Mouse (Mus musculus) hematopoietic stem cell, adult 5-6 weeks (primary cell): ENCODE measurements at regions not wholly inside any gene's neighbourhood (a gene's known extent, or its start where the extent isn't known, plus 50 kb on each side); places are given as distances from the start of the nearest gene placed in this dataset.

Experiments
- ATAC-seq, 2 experiments: fragments of 125-278 bp in 1 of 2; replicated peaks in 1 of 2; 2 replicates each; pipeline ENCODE4 v1.8.0; 2016 to 2017; ENCODE audit warnings: inconsistent platforms in 2 of 2, mild to moderate bottlenecking in 2 of 2, moderate number of reproducible peaks in 2 of 2, low read depth in 1 of 2, moderate TSS enrichment in 1 of 2; ENCODE audit not compliant: low FRiP score in 2 of 2, poor library complexity in 2 of 2, severe bottlenecking in 2 of 2, insufficient read depth in 1 of 2, low TSS enrichment in 1 of 2

GRCm38 (mm10) chr9:68585751-68586150 is 67.8 kb upstream of the Rora start:
- no peak for ATAC-seq

GRCm38 (mm10) chr9:68591023-68591422 is 62.6 kb upstream of the Rora start:
- ATAC-seq: no peak

DNA sequence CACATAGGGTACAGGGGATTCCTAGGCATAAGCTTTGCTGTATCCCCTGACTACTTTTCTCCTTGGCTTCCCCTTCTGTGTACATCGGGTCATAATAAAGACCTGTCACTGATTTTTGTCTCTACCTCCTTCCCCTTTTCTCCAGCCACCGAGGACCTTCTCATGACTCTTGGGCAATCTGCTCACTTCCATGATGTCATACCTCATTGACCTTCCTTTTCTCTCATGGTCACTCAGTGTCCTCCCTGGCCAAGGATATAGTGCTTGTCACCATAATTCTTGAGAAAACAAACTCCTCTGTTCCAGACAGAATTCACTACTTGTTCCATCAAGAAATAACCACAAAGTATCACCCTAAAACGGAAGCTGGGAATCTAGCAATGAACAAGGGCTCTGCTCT is 60.6 kb upstream of the Rora start:
- no peak for ATAC-seq

- no peak for ATAC-seq
Observed at GRCm38 (mm10) chr9:68594586-68594985, 59.0 kb upstream of the Rora start.
